Mouse (Mus musculus): ENCODE measurements at regions not wholly inside any gene's neighbourhood (a gene's known extent, or its start where the extent isn't known, plus 50 kb on each side); places are given as distances from the start of the nearest gene placed in this dataset.

DNA sequence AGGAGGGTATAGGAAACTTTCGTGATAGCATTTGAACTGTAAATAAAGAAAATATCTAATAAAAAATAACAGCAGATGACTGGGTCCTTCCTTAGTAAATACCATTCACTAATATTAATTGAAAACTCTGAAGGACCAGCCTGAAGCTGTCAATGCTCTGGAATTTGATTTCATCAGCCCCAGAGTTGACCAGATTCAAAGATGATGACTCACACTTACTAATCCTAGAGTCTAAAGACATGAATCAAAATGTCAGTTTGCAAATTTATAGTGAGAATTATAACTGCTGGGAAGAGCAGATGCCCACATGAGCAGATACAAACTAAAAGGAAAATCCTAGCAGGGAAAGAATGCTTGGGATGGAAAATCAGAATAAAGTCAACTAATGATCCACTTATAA is 77.8 kb upstream of the Tac1 start:
- no peak for DNase-seq

GRCm38 (mm10) chr6:7494299-7494698 is 60.4 kb upstream of the Tac1 start:
- no peak for DNase-seq

GRCm38 (mm10) chr6:7496766-7497165 is 57.9 kb upstream of the Tac1 start:
- no peak for DNase-seq
